Mouse (Mus musculus) lung, postnatal 4 days (tissue): ENCODE data around the gene Zp2.

Experiments
- DNase-seq, 2 experiments: peaks; one replicate each; pipeline ENCODE4 v3.0.0; 2021

The Zp2 gene

DNA sequence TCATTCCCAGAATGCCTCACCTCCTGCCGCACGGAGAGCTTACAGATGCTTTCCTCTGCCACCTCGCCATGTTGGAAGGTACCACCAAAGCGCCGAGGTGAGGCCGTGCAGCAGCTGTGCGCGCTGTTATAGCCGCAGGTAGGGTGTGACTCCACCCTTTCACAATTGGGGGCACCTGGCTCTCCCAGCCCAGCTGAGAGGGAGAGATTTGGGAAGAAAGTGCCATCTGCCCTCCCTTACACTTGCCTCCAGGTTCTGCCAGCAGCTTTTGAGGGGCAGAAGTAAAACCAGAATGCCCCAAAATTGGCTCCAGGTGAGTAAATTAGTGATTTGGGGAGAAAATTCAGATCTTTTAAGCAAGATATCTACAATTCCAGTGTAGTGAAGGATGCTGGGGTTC is at the start of gene Zp2:
TSS of gene Zp2 (minus strand) at position 101 of the 400 bp plus-strand sequence.
- DNase-seq, result no peak

DNA sequence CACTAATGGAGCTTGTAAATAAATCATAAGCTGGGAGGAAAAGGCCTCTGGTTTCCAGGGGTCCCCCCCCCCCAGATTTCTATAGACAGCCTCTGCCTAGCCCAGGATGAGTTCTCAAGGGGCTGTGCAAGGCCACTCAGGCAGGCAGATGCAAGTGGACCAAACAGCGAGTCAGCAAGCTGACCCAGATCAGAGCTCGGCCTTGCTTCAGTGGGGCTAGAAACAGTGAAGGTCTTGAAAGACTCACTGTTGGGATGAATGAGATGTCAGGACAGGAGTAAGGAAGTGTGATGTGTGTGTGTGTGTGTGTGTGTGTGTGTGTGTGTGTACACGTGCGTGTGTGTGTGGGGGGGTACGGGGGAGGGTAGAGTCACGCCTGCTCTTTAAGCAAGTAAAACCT is 47.7 kb upstream of the Zp2 start:
- DNase-seq, result no peak

DNA sequence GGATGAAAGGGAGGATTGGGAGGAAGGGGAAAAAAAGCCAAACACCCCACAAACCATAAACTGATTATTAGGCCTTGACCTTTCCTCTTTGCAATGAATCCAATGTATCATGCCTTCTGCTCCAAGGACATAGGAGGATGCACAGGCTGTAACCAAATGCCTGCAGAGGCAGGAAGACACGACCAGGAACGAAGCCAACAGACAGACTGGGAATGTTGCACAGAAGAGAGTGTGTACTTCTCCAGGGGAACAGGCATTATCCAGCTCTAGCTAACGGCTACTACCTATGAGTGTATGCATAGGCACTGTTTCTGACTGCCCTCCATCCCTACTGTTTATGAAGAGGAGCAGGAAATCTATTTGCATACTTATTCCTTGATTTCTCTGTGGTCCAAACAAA is 47.1 kb upstream of the Zp2 start:
- no peak for DNase-seq

DNA sequence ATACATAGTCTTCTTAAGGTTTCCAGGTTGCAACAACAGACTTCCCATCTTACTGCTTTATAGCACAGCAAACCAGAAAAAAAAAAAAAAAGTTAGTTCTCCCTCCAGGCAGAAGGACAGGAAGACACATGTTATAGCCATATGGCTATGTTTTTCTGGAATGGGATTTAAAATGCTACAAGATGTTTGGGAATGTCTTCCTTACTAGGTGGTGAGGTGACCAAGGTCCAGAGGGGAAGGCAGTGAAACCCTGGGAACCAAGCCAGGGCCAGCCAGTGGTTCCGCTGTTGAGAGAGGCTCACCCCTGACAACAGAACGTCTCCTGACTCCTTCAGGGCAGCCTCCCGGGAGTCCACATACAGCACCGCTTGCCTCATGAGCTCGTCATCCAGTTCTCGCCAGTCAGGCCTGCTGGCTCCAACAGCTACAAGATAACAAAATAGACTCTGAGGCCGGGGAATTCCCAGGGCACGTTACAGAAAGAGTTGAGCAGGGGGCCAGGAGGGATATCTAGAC is 45.1 kb upstream of the Zp2 start:
- DNase-seq, result no peak

DNA sequence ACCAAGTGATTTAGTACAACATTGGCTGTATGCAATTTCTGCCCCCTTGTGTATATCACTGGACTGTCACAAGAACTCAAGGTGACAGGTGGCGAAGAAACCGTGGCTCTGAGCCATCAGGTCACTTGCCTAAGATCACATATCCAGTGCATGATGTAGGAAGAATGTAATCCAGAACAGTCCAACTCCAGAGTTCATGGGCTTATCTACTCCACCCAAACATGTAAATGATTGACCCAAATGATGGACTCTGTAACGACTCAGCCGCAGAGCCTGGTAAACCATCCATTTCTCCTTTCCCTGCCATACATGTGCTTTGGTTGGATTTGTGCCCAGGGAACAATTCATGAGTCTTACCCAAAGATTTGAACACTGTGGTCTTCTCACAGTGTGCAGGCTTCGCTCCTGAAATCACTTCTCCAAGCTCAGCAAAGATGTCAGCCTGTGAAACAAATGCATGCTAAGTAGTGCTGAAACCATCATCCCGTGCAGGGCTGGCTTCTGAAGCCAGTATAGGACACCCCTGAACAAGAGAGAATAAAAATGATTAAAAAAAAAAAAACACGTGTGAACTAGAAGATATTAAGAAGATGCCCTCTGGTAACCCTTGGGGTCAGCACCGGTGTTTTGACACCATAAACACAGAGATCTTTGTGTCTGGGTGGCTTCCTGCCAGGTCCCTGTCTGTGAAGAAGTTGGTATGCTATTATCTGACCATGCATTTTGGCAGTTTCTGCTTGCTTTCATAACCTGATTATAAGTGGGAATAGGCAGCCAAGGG is 44.5 kb upstream of the Zp2 start:
- DNase-seq, result no peak

DNA sequence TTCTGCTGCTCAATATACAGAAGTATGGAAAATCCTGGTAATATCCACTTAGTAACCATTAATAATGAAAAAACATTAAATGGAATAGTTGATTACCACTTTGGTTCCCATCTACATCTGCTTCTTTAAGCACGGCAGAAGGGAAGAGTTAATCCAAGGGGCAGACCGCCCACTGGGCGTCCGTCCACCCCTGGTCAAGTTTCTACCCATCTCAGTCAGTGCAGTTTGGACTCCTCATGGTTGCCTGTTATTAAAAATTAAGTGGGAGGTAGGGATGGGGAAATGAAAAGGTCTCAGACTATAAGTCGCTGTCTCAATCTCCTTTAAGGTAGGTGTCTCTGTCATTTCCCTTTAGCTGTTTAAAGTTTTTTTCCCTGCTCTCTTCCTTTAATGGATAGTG is 43.9 kb upstream of the Zp2 start:
- DNase-seq, result no peak

DNA sequence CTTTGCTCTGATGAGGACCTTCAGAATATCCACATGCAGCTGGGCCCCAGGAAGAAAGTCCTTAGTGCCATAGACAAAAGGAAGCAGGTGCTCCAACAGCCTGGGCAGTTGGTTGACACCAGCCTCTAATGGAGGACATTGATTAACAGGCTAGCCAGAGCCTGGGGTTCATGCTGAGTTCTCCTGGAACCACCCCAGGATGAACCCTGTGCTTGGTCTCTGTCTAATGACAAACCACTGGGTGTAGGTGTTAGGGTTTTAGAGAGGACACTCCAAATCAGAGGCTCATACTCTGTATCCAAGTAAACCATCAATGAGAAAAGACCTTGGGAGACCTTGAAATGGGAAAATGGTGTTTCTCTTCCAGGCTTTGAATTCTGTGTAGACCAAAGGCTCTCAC is 37.8 kb upstream of the Zp2 start:
- no peak for DNase-seq

DNA sequence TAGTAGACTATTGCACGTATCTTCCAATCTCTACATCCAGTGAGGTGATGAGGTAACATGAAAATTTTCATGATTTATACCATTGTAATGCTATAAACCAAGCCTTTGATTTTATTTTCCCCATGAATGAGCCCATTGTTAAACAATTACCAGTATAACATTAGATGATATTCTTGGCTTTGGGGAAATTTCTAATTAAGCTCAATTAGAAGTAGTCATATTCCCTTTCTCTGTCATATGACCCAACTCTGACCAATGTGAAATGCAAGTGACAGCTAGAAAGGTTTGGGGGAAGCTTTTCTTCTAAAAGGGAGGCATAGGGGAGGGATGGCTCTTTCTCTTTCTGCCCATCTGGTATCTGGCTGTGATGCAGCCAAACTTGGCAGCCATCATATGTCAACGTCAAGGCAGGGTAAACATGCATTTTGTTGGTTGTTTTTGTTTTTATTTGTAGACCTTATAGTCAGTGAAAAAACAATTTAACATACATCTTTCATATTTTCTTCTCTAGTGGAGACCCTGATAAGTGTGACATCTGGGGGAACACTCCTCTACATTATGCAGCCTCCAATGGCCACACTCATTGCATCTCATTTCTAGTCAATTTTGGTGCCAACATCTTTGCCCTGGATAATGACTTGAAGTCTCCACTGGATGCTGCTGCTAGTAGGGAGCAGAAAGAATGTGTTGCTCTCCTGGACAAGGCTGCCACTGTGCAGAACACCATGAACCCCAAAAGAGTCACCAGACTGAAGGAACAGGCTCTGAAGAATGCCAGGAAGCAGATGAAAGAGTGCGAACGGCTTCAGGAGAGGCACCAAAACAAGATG is 36.5 kb upstream of the Zp2 start:
- DNase-seq, result no peak

DNA sequence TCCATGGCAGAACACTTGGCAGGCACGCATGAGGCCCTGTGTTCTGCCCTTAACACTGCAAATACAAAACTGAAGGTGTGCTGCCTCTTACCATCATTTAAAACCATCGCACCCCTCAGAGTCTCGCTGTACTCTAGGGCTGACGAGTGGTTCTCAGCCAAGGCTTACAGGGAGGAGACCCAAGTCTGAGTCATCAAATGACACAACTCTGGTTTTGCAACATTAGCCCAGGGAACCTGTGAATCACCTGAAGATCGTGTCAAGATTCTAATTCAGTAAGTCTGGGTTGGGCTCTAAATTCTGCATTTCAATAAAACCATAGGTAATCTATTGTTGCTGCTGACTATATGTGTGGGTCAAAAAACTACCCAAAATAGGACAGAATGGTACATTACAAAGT is 35.5 kb upstream of the Zp2 start:
- DNase-seq, result no peak

DNA sequence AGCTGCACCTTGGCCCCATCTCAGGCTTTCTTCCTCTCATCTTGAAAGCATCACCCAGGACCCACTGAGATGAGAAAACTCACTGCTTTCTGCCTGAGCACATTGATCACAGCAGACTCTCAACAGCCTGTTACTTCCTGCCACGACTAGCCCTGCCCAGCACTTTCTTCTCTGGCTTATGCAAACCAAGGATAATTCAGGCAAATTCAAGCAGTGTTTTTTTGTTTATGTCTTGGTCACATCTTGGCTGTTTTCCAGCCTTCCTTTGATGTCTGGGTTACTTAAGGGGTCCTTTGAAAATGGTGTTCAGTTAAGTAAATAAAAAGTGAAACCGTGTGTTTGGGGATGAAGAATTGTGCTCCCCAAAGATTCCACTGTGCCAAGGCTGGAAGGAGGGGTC is 33.8 kb upstream of the Zp2 start:
- no peak for DNase-seq

DNA sequence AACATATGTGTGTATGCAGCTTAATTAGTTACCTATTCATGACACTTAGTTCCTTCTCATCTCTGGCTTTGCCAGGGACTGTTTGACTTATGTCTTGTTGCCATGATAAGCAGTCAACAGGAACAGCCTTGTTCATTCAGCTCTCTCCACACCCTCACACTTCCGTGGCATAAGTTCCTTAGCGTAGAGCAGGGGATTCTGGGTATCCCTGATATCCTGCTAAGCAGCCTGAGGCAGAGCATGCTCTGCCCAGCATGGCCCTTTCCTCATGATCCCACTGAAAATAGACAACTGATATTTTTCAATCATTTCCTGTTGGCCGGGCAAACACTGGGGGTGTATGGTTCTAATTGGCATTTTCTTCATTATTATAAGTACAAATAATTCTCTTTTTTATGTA is 32.5 kb upstream of the Zp2 start:
- DNase-seq, result no peak

DNA sequence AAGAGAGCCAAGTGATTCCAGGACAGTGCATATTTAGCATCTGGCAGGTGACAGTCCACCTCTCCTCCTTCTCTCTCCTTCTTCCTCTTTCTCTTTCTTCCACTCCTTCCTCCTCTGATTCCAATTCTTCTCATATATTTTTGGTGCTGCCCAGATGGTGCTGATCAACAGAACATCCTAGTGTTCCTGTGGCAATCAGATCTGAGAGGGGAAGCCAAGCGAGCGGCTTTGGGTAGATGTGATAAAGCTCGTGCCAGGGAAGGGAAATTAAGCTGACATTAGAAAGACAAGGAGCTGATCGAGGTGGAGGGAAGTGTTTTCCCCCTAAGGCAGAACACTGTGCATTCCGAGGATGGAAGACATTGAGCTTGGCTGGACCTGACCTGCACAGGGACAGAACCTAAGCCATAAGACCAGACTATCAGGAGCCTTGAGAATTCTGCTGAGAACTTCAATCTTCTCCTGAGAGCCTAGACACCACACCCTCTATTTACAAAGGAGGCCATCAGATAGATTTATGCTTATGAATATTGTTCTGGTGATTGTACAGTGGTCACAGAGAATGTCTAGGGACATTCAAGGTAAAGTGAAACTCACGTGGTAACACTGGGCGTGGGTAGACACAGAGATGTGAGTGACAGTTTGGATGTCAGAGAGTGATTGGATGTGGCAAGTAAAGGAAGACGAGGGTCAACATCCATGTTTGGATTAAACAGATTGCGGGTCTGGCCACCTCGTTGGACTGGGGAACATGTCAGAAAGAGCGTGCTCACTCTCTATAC is 29.8 kb upstream of the Zp2 start:
- no peak for DNase-seq

DNA sequence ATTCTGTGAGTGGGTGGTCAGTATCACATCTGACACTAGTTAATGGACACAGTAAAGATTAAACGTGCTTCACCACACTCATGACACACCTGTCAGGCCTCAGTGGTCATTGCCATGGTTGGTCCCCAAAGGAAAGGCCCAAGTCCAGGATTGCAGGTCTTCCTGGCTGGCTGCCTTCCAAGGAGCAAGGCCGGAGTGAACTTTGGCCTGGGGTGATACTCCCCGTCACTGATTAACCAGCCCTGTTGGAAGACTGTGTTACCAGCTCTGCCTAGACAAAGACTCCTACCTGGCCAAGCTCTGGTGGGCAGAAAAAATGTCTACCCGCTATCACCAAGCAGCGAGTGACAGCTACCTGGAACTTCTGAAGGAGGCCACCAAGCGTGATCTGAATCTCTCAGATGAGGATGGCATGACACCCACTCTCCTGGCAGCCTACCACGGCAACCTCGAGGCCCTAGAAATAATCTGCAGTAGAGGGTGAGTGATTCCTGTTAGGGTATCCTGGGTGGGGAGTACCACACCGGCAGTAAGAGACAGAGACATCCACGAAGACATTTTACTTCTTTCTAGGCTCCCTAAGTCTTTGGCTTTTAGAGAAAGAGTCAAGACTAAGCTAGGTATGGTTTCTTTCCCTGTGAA is 28.6 kb upstream of the Zp2 start, which contains the start of gene Anks4b:
TSS of gene Anks4b (plus strand) at position 256 of the 642 bp plus-strand sequence.
- DNase-seq, result no peak

DNA sequence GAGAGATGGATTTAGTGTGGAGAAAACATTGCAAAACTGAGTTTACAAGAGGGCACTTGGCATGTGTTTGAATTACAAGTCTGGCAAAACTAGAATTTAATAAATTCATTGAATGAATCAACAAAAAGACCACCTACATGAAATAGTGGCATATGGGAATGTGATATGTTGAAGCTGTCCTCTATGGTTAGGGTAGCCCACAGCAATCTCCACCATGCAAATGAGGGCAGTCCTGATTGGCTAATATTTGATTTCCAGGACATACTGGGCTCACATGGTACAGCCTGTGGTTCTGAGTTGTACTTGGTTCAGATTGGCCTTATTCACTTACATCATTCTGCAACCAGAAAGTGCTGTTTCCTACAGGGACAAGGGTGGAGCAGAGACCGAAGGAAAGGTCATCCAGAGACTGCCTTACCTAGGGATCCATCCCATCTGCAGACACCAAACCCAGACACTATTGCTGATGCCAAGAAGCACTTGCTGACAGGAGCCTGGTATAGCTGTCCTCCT is 27.2 kb upstream of the Zp2 start:
- DNase-seq, result no peak

DNA sequence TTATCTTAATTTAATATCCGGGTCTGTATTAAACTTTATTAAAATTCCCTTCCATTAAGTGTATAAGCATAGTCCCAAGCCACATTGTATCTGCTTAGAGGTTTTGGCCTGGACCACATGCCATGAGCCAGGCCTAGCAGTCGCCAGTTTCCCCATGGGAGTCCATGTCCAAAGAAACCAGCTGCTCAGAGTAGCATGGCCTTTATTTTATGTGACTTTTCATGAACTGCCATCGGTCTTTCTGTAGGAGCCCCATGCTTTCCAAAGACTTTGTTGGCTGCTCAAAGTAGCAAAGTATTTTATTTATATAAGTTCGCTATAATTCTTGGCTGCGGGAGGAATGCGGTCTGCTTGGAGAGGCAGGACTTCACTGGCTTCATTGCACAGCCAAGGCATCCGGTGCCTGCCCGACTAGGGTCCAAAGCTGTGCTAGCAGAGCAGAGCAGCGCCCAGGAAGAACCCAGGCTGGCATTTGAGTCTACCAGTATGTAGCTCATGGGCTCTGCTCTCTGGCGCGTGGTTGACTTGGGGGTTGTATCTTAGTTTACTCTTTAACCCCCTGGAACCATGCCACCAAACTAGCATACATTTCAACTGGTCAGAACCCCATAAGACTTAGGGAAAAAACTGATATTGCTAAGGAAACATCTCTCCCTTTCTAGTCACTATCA is 18.6 kb upstream of the Zp2 start:
- DNase-seq, result no peak

DNA sequence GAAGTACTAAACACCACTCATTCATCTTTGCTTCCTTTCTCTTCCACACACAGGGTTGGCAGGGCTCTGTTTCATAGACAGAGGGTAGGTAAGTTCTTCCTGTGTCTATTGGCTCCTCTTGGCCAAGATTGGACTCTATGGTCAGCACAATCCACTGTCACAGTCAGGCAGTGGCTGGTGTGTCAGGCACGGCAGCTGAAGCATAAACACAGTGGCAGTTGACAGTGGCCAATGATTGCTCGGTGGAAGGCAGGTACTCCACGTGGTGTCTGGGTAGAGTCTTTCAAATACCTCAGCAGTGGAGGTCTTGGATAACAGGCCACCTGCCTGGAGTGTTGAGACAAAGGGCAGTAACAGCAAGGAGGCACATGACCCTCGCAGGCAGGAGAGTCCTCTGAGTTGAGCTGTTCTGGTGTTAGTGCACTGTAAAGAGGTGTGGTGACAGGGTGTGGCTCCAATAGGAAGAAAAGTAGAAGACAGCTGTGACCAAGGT is 13.1 kb upstream of the Zp2 start:
- DNase-seq, result peak in 1 of 2 experiments; percentile 23

DNA sequence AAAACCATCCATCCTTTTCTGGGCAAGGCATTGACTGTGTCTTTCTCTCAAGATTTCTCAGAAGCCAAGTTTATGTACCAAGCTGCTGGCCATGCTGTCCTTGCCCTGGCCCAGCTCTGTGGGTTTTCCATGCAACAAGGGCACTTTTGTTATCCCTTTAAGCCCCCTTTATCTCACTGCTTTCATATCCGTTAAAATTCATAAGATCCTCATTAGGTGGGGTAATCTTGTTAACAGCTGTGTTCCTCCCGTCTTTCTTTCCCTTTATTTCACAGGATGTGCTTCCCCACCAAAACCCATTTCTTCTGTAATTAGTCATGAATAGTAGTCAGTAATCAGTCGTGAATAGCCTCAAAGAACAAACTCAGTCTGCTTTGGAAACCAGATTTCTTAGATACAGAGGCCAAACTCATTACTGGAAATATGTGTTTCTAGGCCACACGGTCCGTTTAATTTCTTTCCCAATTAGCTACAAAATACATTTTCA is 12.5 kb upstream of the Zp2 start:
- DNase-seq, result no peak

DNA sequence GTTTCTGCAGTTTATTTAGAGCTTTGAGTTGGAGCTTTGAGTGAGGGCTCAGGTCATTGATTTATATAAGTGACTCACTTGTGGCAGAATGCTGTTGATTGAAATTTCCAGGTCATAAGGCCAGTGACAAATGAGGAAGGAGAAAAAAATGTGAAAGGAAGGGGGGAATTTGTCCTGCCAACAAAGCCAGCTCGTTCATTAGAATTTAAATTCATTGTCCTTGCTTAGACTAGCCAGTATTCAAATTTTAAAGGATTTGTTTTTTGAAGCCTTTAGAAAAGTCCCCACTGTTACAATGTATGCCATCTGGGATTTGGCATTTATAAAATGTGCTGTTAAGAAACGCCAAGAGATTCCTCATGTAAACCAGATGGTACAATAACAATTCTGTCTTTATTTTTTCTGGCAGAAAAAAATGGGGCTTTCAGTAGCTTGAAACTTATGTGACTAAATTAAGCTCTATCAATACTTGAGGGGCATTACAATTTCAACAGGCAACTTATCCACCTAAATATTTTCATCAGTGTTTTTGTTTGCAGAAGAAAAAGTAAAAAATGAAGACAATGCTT is 11.8 kb upstream of the Zp2 start:
- DNase-seq, result no peak

DNA sequence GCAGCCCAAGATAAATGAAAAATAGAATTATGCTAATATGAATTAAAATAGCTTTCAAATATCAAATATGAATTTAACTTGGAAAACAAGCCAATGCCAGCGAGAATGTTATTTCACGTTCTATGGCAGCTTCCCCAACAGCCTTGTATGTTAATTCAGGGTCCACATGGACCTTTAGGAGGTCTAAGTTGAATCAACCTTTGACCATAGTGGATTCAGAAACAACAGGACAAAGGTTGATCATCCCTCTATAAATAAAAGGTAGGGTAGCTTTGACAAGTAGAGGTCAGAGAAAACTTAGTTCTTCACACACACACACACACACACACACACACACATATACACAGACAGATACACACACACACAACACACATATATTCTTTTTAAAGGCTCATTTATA is 5.8 kb upstream of the Zp2 start:
- no peak for DNase-seq

DNA sequence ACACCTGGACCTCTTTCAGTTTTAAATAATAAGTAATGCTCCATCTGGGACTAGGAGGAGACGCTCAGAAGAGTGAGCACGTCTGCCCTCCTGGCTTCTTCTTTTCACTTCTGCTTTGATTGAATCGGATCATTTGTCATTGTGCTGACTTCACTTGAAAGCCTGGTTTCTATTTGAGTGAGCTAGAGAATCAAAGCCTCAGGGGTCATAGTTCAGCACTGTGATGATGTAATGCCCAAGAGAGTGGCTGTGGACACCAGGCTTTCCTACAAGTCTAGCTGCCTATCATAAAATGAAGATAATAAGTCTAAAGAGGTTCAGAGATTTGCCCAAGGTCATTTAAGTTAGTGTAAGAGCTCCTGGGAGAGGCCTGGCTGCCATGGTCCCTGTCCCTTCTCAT is 5.2 kb upstream of the Zp2 start:
- no peak for DNase-seq

DNA sequence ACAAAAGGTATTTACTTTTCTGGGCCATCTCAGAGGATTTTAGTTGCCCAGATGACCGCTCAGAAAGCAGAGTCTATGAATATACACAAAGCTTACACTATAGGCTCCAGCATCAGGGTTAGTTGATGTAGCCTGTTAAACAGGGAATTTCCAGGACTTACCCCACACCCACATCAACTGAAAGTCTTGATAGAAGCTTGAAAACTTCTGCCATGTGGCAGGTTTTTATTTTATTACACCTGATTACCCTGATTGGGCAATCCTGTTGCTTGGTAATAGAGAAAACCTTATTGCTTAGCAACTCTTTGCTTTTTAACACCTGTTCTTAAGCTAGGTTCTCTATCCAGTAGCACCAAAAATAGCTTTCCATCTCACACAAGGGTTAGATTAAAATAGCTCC is 2.3 kb downstream of the Zp2 start:
- no peak for DNase-seq
